Mouse (Mus musculus) granulocyte monocyte progenitor cell, adult 5-6 weeks (primary cell): ENCODE data around the gene Lyrm9. TPM values are rescaled to one million over a fixed set of nuclear protein-coding genes. Genes with fewer than 3 reads are reported as not detected.
A peak's percentile ranks its signal among the peaks of the same experiment; 100 is the strongest.
"Not testable (repeated sequence)": the region's sequence is repeated elsewhere in the genome, so short reads cannot be mapped to it uniquely, and the experiment has no call there.

ENCODE experiments used
- ATAC-seq: replicated peaks from 2 replicates; pipeline ENCODE4 v1.8.0; 2016; ENCODE audit warnings: mild to moderate bottlenecking, moderate TSS enrichment, inconsistent platforms; ENCODE audit not compliant: poor library complexity, severe bottlenecking
- total RNA-seq, 2 experiments: library from RNA; stranded (forward) in 1 of 2; stranded (reverse) in 1 of 2; fragments of 200-712, 200-1000 nt in 1 of 2; fragments of >200 nt in 1 of 2; fragmentation: Nextera tagmentation in 1 of 2; gene quantifications; 2 replicates each; pipeline ENCODE4 v1.2.3; 2014 to 2017

The Lyrm9 gene
- total RNA-seq, 2 experiments from 2014 or later = 14.3 to 45.2 TPM

- ATAC-seq = no peak
Observed at GRCm38 (mm10) chr11:78847884-78848848, 21.8 kb downstream of the Lyrm9 start.

GRCm38 (mm10) chr11:78849859-78850258 is 23.5 kb downstream of the Lyrm9 start:
- ATAC-seq = no peak

- ATAC-seq = no peak
Observed at GRCm38 (mm10) chr11:78851216-78851870, 25.0 kb downstream of the Lyrm9 start.

GRCm38 (mm10) chr11:78851871-78852265 is 25.5 kb downstream of the Lyrm9 start:
- ATAC-seq = no peak

GRCm38 (mm10) chr11:78852529-78852928 is 26.1 kb downstream of the Lyrm9 start:
- no peak for ATAC-seq

GRCm38 (mm10) chr11:78856310-78856709 is 29.9 kb downstream of the Lyrm9 start:
- ATAC-seq = peak; percentile 82

- no peak for ATAC-seq
Observed at GRCm38 (mm10) chr11:78857611-78858010, 31.2 kb downstream of the Lyrm9 start.

GRCm38 (mm10) chr11:78863898-78864297 is 37.5 kb downstream of the Lyrm9 start:
- ATAC-seq = peak; percentile 56

- ATAC-seq = peak; percentile 80
Observed at GRCm38 (mm10) chr11:78864567-78865278, 38.3 kb downstream of the Lyrm9 start.

GRCm38 (mm10) chr11:78865314-78865713 is 38.9 kb downstream of the Lyrm9 start:
- ATAC-seq = no peak

- no peak for ATAC-seq
Observed at GRCm38 (mm10) chr11:78866486-78866885, 40.1 kb downstream of the Lyrm9 start.

GRCm38 (mm10) chr11:78867696-78868095 is 41.3 kb downstream of the Lyrm9 start:
- no peak for ATAC-seq

GRCm38 (mm10) chr11:78869205-78869604 is 42.8 kb downstream of the Lyrm9 start:
- not testable (repeated sequence) for ATAC-seq

GRCm38 (mm10) chr11:78870891-78871290 is 44.5 kb downstream of the Lyrm9 start:
- ATAC-seq = no peak

GRCm38 (mm10) chr11:78872782-78873181 is 46.4 kb downstream of the Lyrm9 start:
- no peak for ATAC-seq

- ATAC-seq = no peak
Observed at GRCm38 (mm10) chr11:78879727-78880126, 53.3 kb downstream of the Lyrm9 start.

GRCm38 (mm10) chr11:78886693-78887092 is 60.3 kb downstream of the Lyrm9 start:
- ATAC-seq = peak; percentile 42

- ATAC-seq = peak; percentile 63
Observed at GRCm38 (mm10) chr11:78887102-78887971, 61.0 kb downstream of the Lyrm9 start.

GRCm38 (mm10) chr11:78889156-78889555 is 62.8 kb downstream of the Lyrm9 start:
- no peak for ATAC-seq
